Mouse (Mus musculus): ENCODE results near the gene Capza2. TPM values are rescaled to one million over a fixed set of nuclear protein-coding genes. Genes with fewer than 3 reads are reported as not detected.

Gene Capza2
- polyA plus RNA-seq, 2 experiments, result 32.1 to 91.6 TPM

- H3K9ac ChIP-seq (replicated peaks), result no peak overlapping the region
- ATAC-seq (ENCODE audit: insufficient read depth), result no peak
- TF ChIP-seq EP300 (IDR thresholded peaks at IDR 0.05; ENCODE audit: low read depth) (no peak), CTCF (IDR thresholded peaks at IDR 0.05; ENCODE audit: low read depth) (no peak)
- H3K27ac ChIP-seq, result no peak overlapping the region
- no peak for DNase-seq (ENCODE audit: low read depth in 3 of 3, low spot score in 3 of 3)
- no peak overlapping the region for H3K4me2 ChIP-seq (ENCODE audit: low read depth)
- no peaks in the 10 kb centered on the region for H3K9me3 ChIP-seq (ENCODE audit: control insufficient read depth, low read length)
- H3K4me3 ChIP-seq (ENCODE audit: insufficient read depth in 1 of 2, low read depth in 2 of 2, low read length in 2 of 2), result no peak overlapping the region
- no peaks in the 10 kb centered on the region for H3K36me3 ChIP-seq (replicated peaks; ENCODE audit: control insufficient read depth, insufficient read depth, low read depth)
- H3K4me1 ChIP-seq (replicated peaks; ENCODE audit: control insufficient read depth in 2 of 2, insufficient read depth in 2 of 2, low read length in 1 of 2), result peaks cover 8 to 21% of the 10 kb centered on the region in 2 experiments
- no peaks in the 10 kb centered on the region for H3K27me3 ChIP-seq (ENCODE audit: control insufficient read depth, insufficient read depth, low read length)
- WGBS (ENCODE audit: insufficient replicate concordance), result 89% methylated on average over 9 of the region's 9 CpGs
Measured at GRCm38 (mm10) chr6:17640031-17640430, 4.0 kb downstream of the Capza2 start.

DNA sequence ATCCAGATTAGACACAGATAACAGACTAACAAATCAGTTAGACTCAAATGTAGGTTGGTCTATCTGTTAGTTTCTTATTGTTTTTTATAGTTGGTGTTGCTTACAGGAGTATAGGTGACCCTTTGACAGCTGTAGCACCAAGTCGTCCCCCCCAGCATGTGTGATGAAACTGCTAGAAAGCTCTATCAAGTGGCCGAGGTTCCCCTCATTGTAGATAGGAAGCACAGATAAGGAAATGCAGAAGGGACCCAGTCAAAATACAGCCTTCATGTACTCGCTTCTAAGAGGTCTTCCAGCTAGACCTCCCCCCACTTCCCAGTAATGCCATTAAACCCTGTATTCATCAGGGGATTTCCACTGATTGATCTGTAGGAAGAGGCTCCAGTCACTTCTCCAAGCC is 6.7 kb downstream of the Capza2 start:
- no peaks in the 10 kb centered on the region for H3K9me3 ChIP-seq (ENCODE audit: control insufficient read depth, low read length)
- no peak overlapping the region for H3K9ac ChIP-seq (replicated peaks)
- no peak for DNase-seq (ENCODE audit: low read depth in 3 of 3, low spot score in 3 of 3)
- H3K4me3 ChIP-seq (ENCODE audit: insufficient read depth in 1 of 2, low read depth in 2 of 2, low read length in 2 of 2), result no peak overlapping the region
- no peak overlapping the region for H3K4me2 ChIP-seq (ENCODE audit: low read depth)
- TF ChIP-seq CTCF (IDR thresholded peaks at IDR 0.05; ENCODE audit: low read depth) (no peak), EP300 (IDR thresholded peaks at IDR 0.05; ENCODE audit: low read depth) (no peak)
- H3K27ac ChIP-seq, result no peak overlapping the region
- no peaks in the 10 kb centered on the region for H3K36me3 ChIP-seq (replicated peaks; ENCODE audit: control insufficient read depth, insufficient read depth, low read depth)
- 24% methylated on average over 3 of the region's 3 CpGs for WGBS (ENCODE audit: insufficient replicate concordance)
- H3K4me1 ChIP-seq (replicated peaks; ENCODE audit: control insufficient read depth in 2 of 2, insufficient read depth in 2 of 2, low read length in 1 of 2), result peaks cover 8 to 15% of the 10 kb centered on the region in 2 experiments; a peak in 3 of 4 replicates
- H3K27me3 ChIP-seq (ENCODE audit: control insufficient read depth, insufficient read depth, low read length), result no peaks in the 10 kb centered on the region
- no peak for ATAC-seq (ENCODE audit: insufficient read depth)

GRCm38 (mm10) chr6:17646107-17646506 is 10.1 kb downstream of the Capza2 start:
- no peak for DNase-seq (ENCODE audit: low read depth in 3 of 3, low spot score in 3 of 3)
- H3K4me1 ChIP-seq (replicated peaks; ENCODE audit: control insufficient read depth in 2 of 2, insufficient read depth in 2 of 2, low read length in 1 of 2), result peaks cover 0 to 7% of the 10 kb centered on the region in 2 experiments; a peak in 1 of 4 replicates
- H3K4me3 ChIP-seq (ENCODE audit: insufficient read depth in 1 of 2, low read depth in 2 of 2, low read length in 2 of 2), result no peak overlapping the region
- WGBS (ENCODE audit: insufficient replicate concordance), result 27% methylated on average over 3 of the region's 3 CpGs
- no peak overlapping the region for H3K27ac ChIP-seq
- H3K9ac ChIP-seq (replicated peaks), result no peak overlapping the region
- no peaks in the 10 kb centered on the region for H3K27me3 ChIP-seq (ENCODE audit: control insufficient read depth, insufficient read depth, low read length)
- peaks cover 20% of the 10 kb centered on the region for H3K36me3 ChIP-seq (replicated peaks; ENCODE audit: control insufficient read depth, insufficient read depth, low read depth)
- TF ChIP-seq CTCF (IDR thresholded peaks at IDR 0.05; ENCODE audit: low read depth) (no peak), EP300 (IDR thresholded peaks at IDR 0.05; ENCODE audit: low read depth) (no peak)
- no peak overlapping the region for H3K4me2 ChIP-seq (ENCODE audit: low read depth)
- H3K9me3 ChIP-seq (ENCODE audit: control insufficient read depth, low read length), result no peaks in the 10 kb centered on the region
- no peak for ATAC-seq (ENCODE audit: insufficient read depth)

DNA sequence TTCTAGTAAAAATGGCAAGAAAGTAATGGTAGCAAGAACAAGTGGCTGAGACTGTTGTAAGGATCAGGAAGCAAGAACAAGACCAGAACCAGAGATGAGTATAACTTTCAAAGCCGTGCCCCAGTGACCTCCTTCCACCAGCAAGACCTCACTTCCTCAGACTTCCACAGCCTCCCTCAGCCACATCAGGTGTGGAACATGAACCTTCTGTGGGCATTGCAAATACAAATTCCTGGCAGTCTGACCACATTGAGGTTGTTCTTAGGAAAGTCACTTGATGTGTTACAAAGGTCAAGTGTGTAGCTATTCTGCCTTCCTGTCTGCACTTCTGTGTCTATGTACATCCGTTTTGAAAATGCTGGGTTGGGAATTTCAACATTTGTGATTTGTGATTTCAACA is 16.1 kb downstream of the Capza2 start:
- H3K36me3 ChIP-seq (replicated peaks; ENCODE audit: control insufficient read depth, insufficient read depth, low read depth), result peaks cover 20% of the 10 kb centered on the region
- H3K9ac ChIP-seq (replicated peaks), result no peak overlapping the region
- no peak for ATAC-seq (ENCODE audit: insufficient read depth)

GRCm38 (mm10) chr6:17655080-17655479 is 19.0 kb downstream of the Capza2 start:
- WGBS (ENCODE audit: insufficient replicate concordance), result 43% methylated on average over 2 of the region's 2 CpGs
- Histone ChIP-seq H3K36me3 (replicated peaks; ENCODE audit: control insufficient read depth, insufficient read depth, low read depth) (peaks cover 7% of the 10 kb centered on the region), H3K9me3 (ENCODE audit: control insufficient read depth, low read length) (no peaks in the 10 kb centered on the region), H3K4me3 (ENCODE audit: insufficient read depth in 1 of 2, low read depth in 2 of 2, low read length in 2 of 2) (no peak overlapping the region), H3K27ac (no peak overlapping the region), H3K9ac (replicated peaks) (no peak overlapping the region), H3K27me3 (ENCODE audit: control insufficient read depth, insufficient read depth, low read length) (no peaks in the 10 kb centered on the region), H3K4me2 (ENCODE audit: low read depth) (no peak overlapping the region), H3K4me1 (replicated peaks; ENCODE audit: control insufficient read depth in 2 of 2, insufficient read depth in 2 of 2, low read length in 1 of 2) (peaks cover 0 to 3% of the 10 kb centered on the region in 2 experiments; a peak in 2 of 4 replicates)
- DNase-seq (ENCODE audit: low read depth in 3 of 3, low spot score in 3 of 3) (no peak), ATAC-seq (ENCODE audit: insufficient read depth) (no peak)
- TF ChIP-seq CTCF (IDR thresholded peaks at IDR 0.05; ENCODE audit: low read depth) (no peak), EP300 (IDR thresholded peaks at IDR 0.05; ENCODE audit: low read depth) (no peak)

More for the DNA sequence above, 16.1 kb downstream of the Capza2 start:
- TF ChIP-seq EP300 (IDR thresholded peaks at IDR 0.05; ENCODE audit: low read depth) (no peak), CTCF (IDR thresholded peaks at IDR 0.05; ENCODE audit: low read depth) (no peak)
- Histone ChIP-seq H3K4me3 (ENCODE audit: insufficient read depth in 1 of 2, low read depth in 2 of 2, low read length in 2 of 2) (no peak overlapping the region), H3K9me3 (ENCODE audit: control insufficient read depth, low read length) (no peaks in the 10 kb centered on the region), H3K4me1 (replicated peaks; ENCODE audit: control insufficient read depth in 2 of 2, insufficient read depth in 2 of 2, low read length in 1 of 2) (peaks cover 0 to 3% of the 10 kb centered on the region in 2 experiments; a peak in 2 of 4 replicates), H3K4me2 (ENCODE audit: low read depth) (no peak overlapping the region), H3K27ac (no peak overlapping the region), H3K27me3 (ENCODE audit: control insufficient read depth, insufficient read depth, low read length) (no peaks in the 10 kb centered on the region)
- 52% methylated on average over 2 of the region's 2 CpGs for WGBS (ENCODE audit: insufficient replicate concordance)
- no peak for DNase-seq (ENCODE audit: low read depth in 3 of 3, low spot score in 3 of 3)
